Mouse (Mus musculus) spleen, postnatal 36 days (tissue): ENCODE data around the gene P2rx2.

Experiments
- DNase-seq, 2 experiments: peaks; one replicate each; pipeline ENCODE4 v3.0.0; 2022; ENCODE audit warnings: low spot score in 2 of 2, mixed read lengths in 1 of 2

Gene P2rx2

DNA sequence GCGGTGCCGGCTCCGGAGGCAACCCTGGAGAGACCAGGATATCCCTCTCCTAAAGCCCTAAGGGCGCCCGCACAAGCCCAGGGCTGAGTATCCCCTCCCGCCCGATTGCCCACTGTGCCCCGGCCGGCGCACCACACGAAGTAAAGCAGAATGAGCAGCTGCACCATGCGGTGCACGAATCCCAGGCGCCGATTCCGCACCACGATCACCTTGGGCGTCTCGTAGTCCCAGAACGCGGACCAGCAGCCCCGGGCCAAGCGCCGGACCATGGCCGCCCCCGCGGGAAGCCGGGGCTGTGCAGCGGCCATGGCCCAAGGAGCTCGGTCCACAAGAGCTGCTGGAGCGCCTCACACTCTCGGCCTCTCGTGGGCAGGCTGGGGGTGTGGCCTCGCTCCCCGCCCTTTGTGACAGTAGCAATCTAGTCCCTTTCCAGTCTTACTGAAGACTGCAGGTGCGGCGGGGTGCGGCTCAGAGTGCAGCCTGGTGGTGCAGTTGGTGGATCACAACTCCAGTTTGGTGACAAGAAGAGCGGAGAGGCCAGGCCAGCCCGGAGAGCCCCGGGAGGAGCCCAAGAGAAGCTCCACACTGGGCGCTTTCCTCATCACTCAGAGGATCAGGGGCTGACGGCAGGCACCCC, at the start of gene P2rx2:
P2rx2 (minus strand) TSS at position 565 of the 637 bp plus-strand sequence.
- peak in 1 of 2 experiments; percentile 4 for DNase-seq

DNA sequence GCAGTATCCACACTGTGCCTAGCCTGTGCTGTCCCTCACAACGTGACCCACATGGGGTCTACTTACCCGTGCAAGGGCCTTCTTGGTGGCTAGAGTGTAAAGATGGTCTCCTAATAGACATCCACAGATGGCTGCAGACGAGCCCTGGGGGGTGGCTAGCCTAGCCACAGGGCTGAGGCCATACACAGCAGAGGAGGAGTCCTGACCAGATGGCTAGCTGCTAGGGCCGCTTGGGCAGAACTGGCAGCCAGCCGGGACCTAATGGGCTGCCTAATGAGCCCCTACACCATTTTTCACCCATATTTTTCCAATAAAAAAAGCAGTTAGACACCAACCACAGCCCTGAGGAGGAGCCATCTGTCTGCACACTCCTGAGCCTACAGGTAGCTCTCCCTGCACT, 49.7 kb upstream of the P2rx2 start:
- DNase-seq, result no peak

DNA sequence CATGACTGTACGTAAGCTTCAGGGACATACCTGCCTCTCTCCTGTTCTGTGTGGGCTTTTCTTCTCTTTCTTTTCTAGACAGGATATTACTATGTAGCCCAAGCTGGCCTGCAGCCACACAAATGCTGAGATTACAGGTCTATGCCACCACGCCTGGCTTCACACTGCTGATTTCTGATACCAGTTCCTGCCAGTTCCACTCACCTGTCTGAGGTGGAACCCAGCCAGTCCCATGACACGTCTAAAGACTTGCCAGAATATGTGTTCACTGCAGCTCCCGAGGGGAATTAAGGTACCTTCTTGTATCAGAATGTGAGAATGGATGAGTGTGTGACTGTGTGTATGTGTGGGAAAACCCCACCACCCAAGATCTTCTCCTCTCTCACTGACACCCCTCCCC, 47.6 kb upstream of the P2rx2 start:
- no peak for DNase-seq

DNA sequence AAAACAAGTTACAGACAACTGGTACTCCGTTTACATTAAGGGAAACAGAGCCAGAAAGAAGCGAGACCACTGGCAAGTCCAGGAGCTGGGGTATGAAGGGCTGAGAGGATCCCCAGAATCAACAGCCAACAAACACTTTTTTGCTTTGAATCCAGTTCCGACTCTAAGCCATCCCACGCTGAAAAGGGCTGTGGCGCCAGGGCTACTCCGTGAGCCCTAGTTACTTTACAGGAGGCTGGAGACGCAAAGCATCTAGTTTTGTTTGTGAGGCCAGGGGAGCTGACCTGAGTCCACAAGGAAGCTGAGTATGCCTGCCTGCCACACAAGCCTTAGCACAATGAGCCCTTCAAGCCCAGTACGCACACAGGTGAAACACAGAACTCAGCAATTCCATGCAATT, 44.3 kb upstream of the P2rx2 start:
- no peak for DNase-seq

DNA sequence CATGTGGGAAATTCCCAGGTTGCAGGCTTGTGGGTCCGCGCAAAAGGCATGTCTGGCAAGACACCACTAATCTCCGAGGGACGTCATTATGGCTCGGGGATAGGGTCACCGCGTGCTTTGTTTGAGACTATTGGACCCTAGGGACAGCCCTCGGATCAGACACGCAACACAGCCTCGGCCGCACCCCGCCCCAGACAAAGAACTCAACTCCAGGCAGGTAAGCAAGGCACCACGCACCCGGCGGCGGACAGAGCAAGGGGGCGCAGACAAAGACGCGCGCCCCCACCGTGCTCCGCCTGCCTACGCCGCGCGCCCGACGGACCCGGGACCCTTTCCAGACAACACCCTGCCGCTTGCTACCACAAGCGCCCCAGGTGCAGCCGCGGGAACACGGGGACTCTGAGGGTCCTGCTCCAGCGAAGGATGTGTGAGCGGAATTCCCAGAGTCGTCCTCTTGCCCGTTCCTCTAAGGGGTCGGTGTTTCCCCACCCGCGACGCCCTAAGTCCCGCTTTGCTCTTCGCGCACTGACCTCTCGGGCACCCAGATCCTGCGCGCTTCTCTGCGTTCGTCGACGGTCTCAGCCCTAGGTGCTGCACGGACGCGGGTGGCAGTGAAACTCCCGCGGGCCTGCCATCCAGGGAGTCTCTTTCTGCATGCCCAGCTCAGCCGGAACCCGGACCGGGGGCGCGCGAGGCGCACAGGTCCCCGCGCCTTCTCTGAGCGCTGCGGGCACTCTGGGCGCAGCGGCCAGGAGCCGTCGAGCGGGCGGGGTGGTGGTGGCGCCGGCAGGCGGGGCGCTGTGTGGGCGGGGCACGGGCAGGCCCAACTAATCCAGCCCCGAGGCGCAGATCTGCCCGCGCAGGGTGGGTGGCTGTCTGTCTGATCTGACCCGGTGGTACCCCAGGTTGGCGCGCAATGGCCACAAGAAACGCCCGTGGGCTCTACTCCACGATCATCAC, 43.6 kb upstream of the P2rx2 start:
- DNase-seq, result peak; percentile 25 to 27

DNA sequence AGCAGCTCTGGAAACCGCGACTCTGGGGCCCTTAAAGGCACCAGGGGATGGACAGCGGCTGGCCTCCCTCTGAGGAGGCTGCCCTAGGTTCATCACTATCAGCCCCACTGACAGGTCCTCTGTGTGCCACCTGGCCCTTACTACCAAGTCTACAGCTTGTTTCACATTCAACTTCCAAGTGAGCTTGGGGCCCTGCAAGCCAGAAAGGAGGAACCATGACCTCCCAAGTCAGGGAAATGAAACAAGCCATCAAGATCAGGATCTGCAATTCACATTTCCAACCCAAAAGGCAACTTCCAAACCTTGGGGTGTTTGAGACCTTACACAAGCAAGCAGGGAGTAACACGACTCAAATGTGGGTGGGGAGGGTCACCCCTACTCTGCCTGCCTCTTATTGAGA, 42.3 kb upstream of the P2rx2 start:
- no peak for DNase-seq

DNA sequence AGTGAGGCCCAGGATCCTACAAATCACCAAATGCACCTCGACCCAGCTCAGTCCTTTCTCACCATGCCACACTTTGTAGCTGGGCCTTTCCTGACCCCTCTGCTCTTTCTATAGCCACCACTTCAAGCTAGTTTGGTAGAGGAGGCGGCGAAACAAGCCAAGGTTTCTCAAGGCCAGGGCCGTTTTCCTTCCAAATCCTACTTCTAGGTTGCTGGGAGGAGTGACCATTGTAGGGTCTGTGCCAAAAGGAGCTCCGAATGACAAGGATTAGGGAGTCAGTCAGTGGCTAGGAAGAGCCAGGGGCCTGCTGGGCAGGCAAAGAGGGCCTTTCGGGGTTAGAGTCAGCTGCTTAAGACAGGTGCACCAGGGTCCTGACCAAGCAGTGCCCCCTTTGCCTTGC, 41.5 kb upstream of the P2rx2 start:
- DNase-seq, result no peak

DNA sequence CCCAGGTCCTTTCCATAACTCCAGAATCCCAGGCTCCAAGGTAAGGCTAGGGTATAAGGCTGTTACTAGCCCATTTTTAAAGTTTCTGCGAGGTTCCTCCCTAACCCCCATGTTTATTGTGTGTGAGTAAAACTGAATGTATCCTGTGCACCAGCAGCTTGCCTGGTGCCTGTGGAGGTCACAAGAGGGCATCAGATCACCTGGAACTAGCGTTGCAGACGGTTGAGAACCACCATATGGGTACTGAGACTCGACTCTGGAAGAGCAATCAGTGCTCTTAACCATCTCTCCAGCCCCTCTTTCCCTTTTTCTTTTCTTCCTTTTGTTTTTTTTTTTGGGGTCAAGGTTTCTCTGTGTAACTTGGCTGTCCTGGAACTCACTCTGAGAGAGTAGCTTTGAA, 36.8 kb upstream of the P2rx2 start:
- no peak for DNase-seq

DNA sequence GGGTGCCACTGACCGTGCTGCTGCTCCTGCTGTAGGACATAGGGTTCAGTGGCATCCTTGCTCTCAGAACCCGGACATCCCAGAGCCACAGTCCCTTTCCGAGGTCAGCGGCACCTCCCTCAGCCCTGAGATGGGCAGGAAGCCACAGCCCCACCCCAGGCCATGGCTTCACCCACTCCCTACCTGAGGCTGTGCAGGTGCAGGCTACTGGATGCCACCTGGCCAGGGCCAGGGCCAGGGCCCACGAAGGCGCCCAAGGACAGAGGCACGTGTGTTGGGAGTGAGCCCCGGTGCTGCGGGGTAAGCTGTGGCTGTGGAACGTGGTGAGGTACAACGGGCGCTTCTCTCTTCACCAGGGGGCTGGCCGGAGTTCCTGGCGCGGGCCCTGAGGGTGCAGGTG, 36.1 kb upstream of the P2rx2 start:
- no peak for DNase-seq

DNA sequence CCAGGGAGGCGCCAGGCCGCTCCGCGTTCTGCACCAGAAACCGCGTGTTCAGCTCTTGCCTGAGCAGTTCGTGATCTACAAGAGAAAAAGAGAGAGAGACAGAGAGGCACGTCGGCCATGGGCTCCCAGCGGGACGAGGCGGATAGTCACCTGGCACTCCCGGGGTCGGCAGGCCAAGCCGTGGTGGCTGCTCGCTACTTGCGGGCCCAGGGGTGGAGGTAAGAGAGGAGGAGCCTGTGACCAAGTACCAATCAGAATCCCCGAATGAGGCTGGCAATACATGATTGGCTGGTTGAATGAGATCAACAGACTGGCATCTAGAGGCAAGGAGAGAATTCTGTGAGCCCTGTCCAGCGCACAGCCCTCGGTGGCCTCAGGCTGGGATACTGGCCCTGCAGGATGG, 35.2 kb upstream of the P2rx2 start:
- DNase-seq, result no peak

DNA sequence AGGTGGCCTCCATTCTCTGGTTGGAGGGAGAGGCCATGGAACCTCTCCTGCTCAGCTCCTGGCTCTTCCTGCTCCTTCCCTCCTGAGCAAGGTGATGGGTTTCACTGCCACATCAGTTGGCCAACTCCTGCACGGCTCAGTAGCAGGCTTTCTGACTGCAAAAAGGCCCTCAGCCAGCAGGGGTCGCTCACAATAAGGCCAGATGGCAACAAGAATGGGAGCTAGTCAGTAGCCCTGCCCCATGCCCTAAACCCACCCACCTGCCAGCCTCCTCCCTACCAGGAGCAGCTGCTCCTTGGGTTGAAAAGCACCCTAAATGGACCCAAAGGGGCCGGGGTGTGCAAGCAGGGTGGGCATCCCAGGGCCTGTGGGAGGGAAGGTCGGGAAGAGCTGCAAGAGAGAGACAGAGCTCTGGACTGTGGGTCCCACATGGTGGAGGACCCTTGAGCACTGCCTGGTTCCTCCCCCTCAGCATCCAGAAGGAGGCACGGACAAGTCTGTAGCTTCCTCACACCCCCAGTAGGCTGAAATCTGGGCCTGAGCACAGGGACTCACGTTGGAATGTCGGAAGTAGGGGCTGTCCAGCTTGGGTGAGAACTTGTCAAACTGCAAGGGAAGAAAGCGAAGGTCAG, 33.9 kb upstream of the P2rx2 start:
- peak; percentile 33 to 36 for DNase-seq

DNA sequence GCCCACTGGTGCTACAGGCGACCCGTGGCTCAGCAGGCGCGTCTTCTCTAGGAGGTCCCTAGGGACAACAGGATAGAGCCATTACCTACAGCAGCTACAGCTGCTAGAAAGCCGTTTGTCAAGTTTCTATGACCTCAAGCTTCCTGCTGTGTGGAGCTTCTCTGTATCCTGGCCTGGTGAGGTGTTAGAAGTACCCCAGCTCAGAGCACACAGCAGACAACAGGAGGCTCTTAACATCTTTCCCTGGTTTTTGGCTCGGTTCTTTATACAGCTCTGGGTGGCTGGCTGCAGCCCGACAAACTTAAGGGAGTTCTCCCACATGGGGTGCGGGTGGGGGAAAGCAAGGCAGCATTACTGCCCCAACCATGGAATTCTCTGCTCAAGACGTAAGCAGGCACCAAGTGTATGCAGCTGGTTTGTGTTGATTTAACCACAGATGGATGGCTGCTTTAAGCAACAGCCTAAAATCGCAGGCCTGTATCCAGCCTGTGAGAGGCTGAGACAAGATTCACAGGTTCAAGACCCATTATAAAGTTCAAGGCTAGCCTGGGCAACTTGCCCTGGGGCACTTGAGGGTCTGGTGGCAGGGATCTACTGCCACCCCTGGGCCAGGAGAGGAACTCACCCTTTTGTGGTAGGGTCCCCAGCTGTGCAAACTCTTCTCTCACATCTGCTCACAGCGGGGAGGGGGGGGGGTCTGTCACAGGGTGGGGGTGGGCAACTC, 21.0 kb upstream of the P2rx2 start:
- DNase-seq, result no peak

DNA sequence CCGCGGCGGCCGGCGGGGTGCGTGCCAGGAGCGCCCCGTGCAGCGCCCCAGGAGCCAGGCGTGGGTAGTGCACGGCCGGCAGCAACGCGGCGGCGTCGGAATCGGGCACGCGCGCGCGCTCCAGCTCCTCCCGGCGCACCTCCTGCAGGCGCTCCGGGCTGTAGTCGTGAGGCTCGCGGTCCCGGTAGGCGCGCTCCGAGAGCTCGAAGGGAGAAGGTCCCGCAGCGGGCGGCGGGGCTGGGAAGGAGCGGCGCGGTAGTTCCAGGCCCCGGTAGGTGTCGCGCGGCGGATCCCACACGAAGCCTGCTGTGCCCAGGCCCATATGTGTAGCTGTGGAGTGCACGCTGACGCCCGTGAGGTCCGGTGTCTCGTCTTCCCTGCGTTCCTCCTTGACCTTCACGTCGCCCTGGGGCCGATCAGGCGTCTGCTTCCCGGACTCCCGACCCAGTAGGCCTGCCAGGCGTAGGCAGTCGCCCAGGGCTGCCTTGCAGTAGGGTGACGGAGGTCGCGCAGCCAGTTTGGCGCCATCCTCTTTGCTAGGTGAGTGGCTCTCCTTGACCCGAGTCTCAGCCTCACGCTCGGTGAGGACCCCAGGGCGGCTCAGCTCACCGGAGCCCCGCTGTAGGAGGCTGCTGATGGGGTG, 20.3 kb upstream of the P2rx2 start:
- DNase-seq, result peak; percentile 22 to 46

DNA sequence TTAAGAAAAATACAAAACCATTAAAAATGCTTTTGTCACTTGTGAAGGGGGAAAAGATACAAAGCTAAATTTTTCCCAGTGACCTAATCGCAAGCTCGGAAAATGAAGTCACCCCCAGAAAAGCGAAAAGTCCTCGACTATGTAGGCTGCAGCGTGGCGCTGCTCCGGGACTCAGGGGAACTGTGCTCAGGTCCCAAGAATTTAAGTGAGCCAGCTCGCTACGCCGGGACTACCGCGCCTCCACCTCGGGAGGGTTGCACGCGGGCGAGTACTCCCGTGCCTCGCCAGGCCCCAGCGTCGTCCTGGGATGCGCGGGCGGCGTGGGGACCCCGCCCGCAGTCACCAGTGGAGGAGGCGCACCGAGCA, 19.8 kb upstream of the P2rx2 start:
- no peak for DNase-seq

DNA sequence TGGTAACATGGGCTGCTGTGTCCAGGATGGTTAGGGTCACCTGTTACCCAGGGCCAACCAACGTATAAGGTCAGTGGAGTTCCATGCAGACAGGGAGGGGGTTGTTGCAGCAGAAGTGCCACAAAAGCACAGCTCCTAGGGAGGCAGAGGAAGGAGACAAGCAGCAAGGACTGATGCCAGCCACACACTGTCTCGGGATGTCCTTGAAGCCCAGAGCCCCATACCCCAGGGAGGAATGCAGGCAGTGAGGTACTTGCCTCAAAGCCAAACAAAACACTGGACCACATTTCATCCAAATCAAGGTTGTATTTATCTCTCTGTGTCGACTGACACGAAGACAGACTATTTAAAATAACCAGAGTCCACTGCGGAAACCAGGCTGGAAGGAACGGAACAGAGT, 18.5 kb upstream of the P2rx2 start:
- no peak for DNase-seq

DNA sequence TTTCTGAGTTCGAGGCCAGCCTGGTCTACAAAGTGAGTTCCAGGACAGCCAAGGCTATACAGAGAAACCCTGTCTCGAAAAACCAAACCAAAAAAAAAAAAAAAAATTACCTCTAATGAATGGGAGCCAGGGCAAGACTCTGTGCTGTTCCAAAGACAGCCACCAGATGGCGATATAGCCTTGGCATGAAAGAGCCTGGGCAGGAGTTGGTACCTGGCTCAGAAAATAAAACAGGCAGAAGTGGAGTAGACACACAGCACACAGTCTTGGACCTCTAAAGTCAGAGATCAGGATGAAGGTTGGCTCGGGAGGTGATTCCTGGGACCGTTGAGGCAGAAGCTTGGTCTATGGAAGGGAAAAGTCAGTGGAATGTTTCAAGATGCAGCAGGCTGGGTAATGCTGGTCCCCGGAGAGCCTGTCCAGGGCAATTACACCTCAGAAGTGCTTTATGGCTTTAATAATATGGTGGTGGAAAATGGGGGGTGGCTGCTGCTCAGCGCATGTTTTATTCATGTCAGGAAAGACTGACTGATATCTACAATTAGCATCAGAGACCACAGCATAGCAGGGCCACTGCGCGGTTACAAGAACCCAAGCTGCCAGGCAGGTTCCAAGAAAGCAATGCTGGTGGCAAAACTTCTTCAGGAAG, 14.6 kb upstream of the P2rx2 start:
- peak; percentile 49 to 51 for DNase-seq

DNA sequence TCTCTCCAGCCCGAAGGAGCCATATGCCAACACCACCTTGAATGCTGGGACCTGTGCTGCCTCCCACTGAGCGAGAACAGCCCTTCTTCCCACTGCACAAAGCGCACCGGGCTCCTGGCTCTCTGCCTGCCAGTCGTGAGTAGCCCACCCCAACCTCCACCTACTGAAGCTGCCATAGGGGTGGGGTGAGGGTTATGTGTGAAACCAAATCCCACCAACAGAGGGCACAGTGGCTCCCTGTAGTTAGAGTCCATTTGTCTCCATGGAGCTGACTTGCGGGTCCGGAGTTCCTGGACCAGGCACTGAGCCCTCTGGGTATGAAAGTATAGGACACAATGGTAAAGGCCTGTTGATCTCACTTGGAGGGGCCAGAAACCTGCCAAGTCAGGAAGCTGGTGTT, 11.7 kb upstream of the P2rx2 start:
- no peak for DNase-seq

DNA sequence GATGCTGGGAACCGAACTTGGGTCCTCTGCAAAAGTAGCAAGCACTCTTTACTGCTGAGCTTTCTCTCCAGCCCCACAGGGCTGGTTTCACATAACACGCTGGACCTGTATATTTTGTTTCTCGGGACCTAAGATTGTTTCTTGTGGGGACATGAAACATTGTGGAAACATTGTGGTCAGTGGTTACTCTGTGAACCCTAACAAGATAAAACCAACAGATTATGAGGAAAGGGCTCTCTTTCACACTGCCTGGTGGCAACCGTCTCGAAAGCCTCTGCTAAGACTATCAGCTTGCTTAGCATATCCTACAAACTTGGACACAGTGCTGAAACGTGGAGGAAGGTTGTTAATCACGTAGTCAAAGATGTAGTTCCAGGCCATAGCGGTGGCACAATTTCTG, 4.0 kb upstream of the P2rx2 start:
- DNase-seq, result no peak

DNA sequence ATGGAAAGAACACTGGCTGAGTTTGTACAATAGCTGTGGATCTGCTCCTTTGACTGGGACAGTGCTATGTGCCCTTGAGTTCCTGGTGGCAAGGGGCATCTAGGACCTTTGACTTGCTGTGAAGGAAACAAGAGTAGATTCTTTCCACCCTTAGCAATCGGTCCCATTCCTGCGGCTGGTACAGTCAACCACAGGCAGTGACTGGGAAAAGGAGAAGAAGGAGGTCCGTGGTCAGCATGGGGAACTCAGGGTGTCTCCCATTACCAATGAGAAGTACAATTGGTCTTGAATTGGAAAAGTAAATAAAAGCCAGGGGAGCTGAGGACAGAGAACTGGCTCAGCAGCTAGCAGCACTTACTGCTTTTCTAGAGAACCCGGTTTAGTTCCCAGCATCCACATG, 2.5 kb upstream of the P2rx2 start:
- DNase-seq, result no peak

DNA sequence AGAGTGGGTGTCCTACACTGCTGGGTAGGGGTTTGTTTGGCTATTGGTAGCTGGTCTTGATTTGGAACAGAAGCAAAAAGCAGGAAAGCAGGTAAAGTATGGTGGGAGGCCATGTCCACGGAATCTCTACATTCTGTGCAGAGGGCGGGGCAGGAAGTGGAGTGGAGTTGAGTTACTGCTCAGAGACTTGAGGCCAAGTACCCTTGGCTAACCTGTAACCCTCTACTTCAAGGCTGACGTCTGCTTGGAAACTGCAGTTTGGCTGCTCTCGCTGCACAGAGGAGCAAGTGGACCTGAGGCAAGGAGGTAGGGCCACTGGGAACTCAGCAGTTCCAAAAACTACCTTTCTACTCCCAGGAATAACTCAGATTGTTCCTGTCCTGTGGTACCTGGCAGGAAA, 1.5 kb upstream of the P2rx2 start, which contains the start of gene Lrcol1:
Lrcol1 (plus strand) TSS at position 207 of the 400 bp plus-strand sequence.
- no peak for DNase-seq

DNA sequence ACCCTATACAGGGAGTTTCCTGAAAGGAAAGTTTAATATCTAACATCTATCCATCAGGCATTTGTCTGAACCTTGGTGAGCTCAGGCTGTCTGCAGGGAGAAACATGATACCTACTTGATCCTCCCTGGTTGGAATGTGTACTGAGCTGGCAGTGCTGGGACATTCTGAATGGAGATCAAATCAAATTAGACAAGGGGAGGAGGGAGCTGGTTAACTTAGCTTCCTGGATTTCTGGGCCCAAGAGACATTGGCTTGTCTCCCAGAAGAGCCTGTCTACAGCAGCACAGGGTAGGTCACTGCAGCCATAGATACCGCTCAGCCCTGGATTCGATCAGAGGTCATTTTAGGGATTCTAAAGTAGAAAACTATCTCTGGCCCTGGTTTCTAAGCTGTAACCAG, 4.2 kb downstream of the P2rx2 start:
- no peak for DNase-seq
